Mouse (Mus musculus) embryo, embryonic 10.5 days (tissue): ENCODE data around the gene Lama5.

ENCODE experiments used
- DNase-seq: peaks from one replicate; pipeline ENCODE4 v3.0.0-alpha.2; 2015; ENCODE audit warnings: low spot score

The Lama5 gene

GRCm38 (mm10) chr2:180254436-180255209, 29.0 kb upstream of the Lama5 start:
- DNase-seq: no peak

- no peak for DNase-seq
Measured at GRCm38 (mm10) chr2:180251838-180252237, 26.2 kb upstream of the Lama5 start.

DNA sequence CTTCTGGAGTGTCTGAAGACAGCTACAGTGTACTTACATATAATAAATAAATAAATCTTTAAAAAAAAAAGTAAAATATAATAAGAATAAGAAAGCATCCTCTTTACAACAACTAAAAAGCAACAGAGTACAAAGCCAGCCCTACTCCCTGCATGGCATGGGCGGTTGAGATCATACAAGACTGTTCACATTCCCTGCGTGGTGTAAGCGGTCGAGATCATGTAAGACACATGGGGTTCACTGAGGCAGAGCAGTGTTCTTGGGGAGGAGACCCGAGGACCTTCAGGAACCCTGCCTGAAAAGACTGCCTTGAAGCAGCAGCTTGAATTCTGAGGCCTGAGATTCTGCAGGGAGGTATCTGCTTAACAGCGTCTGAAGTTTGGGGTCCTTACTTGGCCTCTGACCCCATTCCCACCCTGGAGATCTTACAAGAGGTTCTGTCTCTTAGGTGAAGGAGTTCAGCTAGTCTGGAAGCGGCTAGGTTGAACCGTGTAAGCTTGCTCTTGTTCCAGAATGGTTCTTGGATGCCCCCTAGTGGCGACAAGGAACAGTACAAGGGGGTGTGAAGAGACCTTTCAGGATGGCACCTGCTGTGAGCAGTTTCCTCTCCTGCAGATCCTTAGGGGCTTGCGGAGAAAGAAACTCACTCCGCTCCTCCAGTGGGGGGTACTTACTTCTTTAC, 25.4 kb upstream of the Lama5 start:
- peak; percentile 91 for DNase-seq

- no peak for DNase-seq
Measured at GRCm38 (mm10) chr2:180248947-180249660, 23.4 kb upstream of the Lama5 start.

DNA sequence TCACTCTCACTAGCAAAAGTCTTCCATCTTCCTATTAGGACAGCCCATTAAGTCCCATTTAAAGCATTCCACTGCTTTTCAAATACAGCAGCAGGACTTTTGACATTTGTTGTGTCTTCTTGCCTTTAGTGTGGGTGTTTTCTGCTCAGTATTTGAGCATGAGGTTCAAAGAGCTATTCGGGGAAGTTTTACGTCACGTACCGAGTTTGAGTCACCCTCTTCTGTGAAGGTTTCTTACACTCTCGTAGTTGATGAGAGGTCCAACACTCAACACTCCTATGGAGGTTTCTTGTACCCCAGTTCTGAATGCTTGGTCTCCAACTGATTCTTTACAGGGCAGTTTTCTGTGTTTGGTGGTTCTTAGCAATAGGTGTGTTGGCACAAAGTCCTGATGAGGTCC, 22.3 kb upstream of the Lama5 start:
- no peak for DNase-seq

DNA sequence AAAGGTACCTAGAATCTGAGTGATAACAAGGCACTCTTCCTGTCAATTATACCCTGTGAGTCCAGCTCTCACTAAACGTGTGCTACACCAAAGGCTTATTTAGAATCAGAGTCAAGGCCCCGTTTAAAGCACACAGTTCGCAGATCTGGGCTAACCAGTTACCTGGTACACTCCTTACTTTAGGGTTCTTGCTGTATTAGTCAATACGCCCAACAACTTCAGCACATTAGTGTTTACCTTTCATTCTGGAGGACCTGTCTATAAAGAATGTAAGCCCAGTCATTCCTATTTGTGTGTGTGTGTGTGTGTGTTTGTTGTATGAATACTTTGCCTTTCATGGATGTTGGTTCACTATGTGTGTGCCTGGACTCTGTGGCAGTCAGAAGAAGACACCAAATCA, 17.4 kb upstream of the Lama5 start:
- no peak for DNase-seq

DNA sequence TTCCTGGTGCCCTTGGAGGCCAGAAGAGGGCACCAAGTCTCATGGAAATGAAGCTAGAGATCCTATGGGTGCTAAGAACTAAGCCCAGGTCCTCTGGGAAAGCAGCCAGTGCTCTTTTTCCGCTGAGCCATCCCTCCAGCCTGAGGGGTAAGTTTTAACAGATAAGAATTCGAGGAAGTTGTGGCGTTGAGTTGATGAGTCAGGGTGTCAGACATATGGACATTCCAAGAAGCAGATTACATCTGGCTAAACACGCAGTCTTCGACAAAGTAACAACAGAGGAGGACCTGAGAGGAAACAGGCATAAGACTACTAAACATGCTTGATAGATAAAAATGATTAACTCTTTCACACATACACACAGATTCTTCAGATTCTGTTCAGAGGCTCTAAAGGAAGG, 12.9 kb upstream of the Lama5 start:
- DNase-seq: no peak

GRCm38 (mm10) chr2:180237601-180238345, 12.1 kb upstream of the Lama5 start:
- DNase-seq: no peak

DNA sequence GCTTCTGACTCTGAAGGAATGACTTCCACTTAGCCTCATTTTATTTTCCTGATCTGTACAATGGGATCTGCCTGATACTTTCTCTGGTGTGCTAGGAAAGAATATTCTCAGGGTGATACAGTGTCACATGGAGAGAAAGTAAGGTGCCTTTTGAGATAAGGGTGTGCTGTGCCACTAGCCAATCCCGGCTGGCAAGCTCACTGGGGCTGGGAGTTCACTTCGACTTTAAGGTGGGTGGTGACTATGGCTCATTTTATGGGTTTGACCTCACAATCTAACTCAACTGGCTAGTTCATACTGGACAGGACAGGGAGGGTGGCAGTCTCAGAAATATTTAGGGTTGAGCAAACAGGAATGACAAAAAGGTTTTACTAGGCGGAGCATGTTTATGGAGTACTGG, 11.3 kb upstream of the Lama5 start:
- DNase-seq: no peak

DNA sequence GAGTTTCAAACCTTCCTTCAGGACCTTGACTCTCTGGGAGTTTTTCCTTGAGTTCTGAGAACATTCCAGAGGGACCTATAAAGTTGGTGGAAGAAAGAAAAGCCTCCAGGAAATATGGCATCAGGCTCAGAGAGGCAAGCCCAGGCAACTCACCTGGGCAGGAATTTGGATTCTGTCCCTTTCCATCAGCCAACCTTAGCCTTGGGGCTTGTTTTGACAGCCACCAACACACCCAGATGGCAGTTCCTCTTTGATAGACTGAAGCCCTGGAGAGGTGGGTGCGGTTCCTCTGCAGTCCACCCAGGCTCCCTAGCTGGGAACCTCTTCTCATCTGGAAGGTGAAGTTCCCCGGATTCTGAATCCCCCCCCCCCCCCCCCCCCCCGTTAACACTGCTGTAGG, 10.8 kb upstream of the Lama5 start:
- no peak for DNase-seq

DNA sequence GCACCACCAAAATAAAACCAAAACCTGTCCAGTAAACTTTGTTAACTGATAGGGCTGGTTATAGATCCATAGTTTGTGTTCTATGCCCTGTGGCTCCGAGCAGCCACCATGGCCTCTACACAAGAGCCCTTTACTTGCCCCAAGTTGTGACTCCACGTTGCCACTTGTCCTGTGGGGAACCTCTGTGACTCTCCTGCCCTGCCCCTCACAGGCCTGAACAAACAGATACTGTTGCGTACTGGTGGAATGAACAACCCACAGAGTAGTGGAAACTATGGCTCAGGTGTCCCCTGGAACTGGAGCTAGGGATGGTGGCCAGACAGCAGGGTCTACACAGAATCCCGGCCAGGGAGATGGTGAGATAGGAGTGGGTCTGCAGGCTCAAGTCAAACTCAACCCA, 10.1 kb upstream of the Lama5 start:
- no peak for DNase-seq

- no peak for DNase-seq
Measured at GRCm38 (mm10) chr2:180234980-180235379, 9.3 kb upstream of the Lama5 start.

DNA sequence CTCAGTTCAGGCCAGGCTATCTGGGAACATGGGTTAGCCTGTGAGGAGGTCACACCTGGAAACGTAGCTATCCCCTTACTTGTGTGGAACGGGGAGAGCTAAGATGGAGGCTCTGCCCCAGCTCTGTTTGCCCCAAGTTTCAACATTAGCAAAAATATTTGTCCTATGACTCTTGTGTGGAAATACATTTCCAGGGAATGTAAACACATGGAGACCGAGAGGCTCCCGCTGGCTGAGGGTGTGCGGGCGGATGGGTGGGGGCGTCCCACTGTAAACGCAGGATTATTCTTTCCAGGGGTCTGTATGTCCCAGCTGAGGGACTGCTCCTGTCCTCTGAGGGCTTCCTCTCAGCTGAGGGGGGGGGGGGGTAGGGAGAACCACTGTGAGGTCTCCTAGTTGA, 8.7 kb upstream of the Lama5 start:
- DNase-seq: no peak

GRCm38 (mm10) chr2:180233101-180233904, 7.6 kb upstream of the Lama5 start:
- no peak for DNase-seq

DNA sequence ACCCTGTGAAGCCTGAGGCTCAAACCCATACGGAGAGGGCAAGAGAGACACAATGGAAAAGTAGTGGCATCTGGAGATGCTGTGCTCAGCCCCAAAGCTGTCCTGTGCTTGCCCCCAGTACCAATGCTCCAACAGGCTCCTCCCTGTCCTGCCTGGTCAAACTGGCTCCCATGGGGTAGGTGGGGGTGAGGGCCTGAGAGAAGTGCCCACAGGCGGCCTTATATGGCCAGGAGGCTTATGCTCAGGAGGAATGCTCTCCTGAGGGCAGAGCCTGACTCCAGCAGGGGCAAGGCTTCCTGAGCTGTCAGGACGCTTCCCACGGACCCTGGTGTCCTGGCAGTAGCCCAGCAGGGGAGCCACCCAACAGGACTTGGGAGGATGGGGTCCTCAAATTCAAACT, 4.8 kb upstream of the Lama5 start:
- no peak for DNase-seq

DNA sequence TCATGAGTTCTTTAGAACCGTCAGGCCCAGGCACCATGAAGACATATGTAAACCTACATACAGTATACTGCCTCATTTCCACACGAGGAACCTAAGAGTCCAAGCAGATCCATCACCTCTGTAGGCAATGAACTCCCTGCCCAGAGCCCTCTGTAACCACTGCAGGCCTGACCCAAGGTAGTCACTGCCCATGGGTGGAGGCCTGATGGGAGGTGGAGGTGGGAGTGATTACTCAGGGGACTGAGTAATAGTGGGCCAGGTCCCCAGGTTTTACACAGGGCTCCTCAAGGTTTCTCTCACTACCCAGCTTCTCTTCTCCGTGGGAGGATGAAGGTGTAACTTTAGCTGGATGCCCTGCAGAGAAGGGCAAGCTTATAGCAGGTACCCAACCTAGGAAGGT, 3.5 kb upstream of the Lama5 start:
- DNase-seq: no peak

DNA sequence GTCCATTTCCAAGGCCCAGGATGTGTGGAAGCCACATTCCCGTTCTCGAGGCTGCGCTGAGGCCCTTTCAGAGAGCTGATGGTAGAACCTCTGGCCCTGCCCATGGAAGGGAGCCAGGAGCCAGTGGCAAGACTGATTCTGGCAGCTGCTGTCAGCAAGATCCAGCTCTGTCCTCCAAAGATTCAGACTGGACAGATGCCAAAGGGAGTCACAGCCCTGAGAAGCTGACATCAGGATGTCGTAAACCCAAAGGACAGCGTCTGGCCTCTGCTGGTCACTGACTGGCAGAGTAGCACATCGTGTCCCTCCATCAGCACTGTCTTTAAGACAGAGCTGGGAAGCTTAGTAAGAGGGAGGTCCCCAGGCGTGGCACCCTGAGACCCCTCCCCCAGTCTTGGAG, 2.9 kb upstream of the Lama5 start:
- no peak for DNase-seq

GRCm38 (mm10) chr2:180228060-180228458, 2.4 kb upstream of the Lama5 start:
- no peak for DNase-seq

DNA sequence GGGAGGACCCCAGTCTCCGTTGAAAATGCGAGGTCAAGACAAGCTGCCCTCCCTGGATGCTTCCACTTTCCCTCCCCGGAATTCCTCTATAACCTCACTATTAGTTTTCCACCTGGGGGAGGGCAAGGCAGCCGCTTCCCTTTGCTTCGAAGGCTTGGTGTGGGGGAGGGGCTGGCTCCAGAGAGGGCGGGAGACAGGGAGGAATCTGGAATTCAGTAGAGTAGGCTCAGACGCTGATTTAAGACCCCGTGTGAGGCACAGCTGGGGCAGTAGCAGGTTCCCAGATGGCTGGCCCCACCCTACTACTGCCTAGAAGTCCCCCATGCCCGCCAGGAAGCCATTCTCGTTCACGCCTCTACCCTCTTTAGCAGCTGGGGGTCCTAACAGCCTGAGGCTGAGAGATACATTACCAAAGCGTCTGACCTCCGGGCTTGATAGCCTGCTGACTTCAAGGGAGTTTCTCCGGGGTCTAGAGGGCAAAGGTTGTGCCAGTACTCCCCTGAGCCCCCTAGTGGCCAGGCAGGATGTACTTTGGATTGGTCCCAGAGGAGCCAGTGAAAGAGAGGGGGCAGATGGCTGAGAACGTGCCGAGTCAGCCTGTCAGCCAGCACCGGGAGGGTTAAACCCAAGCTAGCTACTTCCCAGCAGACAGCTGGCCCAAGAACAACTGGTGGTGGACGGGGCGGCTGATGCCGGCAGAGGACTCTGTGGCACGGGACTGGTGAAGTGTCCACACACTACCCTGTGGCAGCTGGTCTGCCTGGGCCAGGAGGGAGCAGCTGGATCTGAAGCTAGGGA, 1.8 kb upstream of the Lama5 start:
- DNase-seq: peak; percentile 88

GRCm38 (mm10) chr2:180225044-180225761, 456 bp downstream of the Lama5 start:
- peak; percentile 62 for DNase-seq
